Mouse (Mus musculus): ENCODE data around the gene Olfr983. TPM values are rescaled to one million over a fixed set of nuclear protein-coding genes. Genes with fewer than 3 reads are reported as not detected.

Gene Olfr983
- total and polyA plus RNA-seq, 3 experiments, result not detected

GRCm38 (mm10) chr9:40050138-40050537, 43.3 kb downstream of the Olfr983 start:
- no peak overlapping the region for H3K4me3 ChIP-seq (replicated peaks in 1 of 3; ENCODE audit: low read depth in 2 of 3, low read length in 2 of 3, poor library complexity in 1 of 3)
- no peak for DNase-seq (ENCODE audit: extremely low read depth)
- no peaks in the 10 kb centered on the region for H3K4me1 ChIP-seq (ENCODE audit: control insufficient read depth in 1 of 2, insufficient read depth in 2 of 2)
- H3K36me3 ChIP-seq (replicated peaks in 1 of 2; ENCODE audit: control insufficient read depth in 1 of 2, insufficient read depth in 1 of 2, low read length in 1 of 2), result no peaks in the 10 kb centered on the region
- H3K9ac ChIP-seq (ENCODE audit: insufficient read depth, low read depth), result no peak overlapping the region
- H3K27ac ChIP-seq (ENCODE audit: insufficient read depth, low read depth), result no peak overlapping the region
- no peaks in the 10 kb centered on the region for H3K9me3 ChIP-seq (replicated peaks; ENCODE audit: low read length)
- no peaks in the 10 kb centered on the region for H3K79me2 ChIP-seq (replicated peaks; ENCODE audit: control insufficient read depth, extremely low read depth, insufficient read depth, poor library complexity, severe bottlenecking)
- no peak overlapping the region for H3K4me2 ChIP-seq (ENCODE audit: insufficient read depth, low read depth, poor library complexity, severe bottlenecking)
- in situ Hi-C loops (cut with MboI; ENCODE audit: low pct_ligation_motif_present, low pct_unique_long_range_greater_than_20kb, low sequenced_read_pairs), result no loop called here
- dilution Hi-C loops (cut with MboI; ENCODE audit: extremely low pct_ligation_motif_present, extremely low pct_unique_long_range_greater_than_20kb, low sequenced_read_pairs), result no loop called here
- TF ChIP-seq MYC (IDR thresholded peaks at IDR 0.05; ENCODE audit: low read depth, low read length) (no peak), MEF2A (IDR thresholded peaks at IDR 0.05; ENCODE audit: borderline replicate concordance, low read depth, low read length) (no peak), IRF4 (IDR thresholded peaks at IDR 0.05; ENCODE audit: low read depth, low read length) (no peak), ZKSCAN1 (IDR thresholded peaks at IDR 0.05; ENCODE audit: borderline replicate concordance, low read depth, low read length) (no peak), SMC3 (IDR thresholded peaks at IDR 0.05; ENCODE audit: low read depth, low read length) (no peak), PAX5 (IDR thresholded peaks at IDR 0.05; ENCODE audit: low read length) (no peak), POLR2A (IDR thresholded peaks at IDR 0.05; ENCODE audit: low read depth, low read length) (no peak), POLR2AphosphoS2 (IDR thresholded peaks at IDR 0.05; ENCODE audit: low read depth, low read length) (no peak), CHD2 (IDR thresholded peaks at IDR 0.05; ENCODE audit: low read length) (no peak), SIN3A (IDR thresholded peaks at IDR 0.05; ENCODE audit: low read length) (no peak), TCF12 (IDR thresholded peaks at IDR 0.05; ENCODE audit: low read depth, low read length) (no peak), EP300 (IDR thresholded peaks at IDR 0.05; ENCODE audit: low read length) (no peak), GABPA (IDR thresholded peaks at IDR 0.05; ENCODE audit: insufficient replicate concordance, low read depth, low read length) (no peak), JUN (IDR thresholded peaks at IDR 0.05; ENCODE audit: insufficient read depth, low read depth, low read length) (no peak), MAX (IDR thresholded peaks at IDR 0.05; ENCODE audit: low read length) (no peak), NELFE (IDR thresholded peaks at IDR 0.05; ENCODE audit: low read depth, low read length) (no peak), ELF1 (IDR thresholded peaks at IDR 0.05; ENCODE audit: low read depth, low read length) (no peak), HCFC1 (IDR thresholded peaks at IDR 0.05; ENCODE audit: low read depth, low read length) (no peak), JUND (conservative IDR thresholded peaks at IDR 0.05; ENCODE audit: low read depth, low read length) (no peak), RAD21 (IDR thresholded peaks at IDR 0.05; ENCODE audit: low read depth, low read length) (no peak)
- H3K27me3 ChIP-seq (replicated peaks), result no peaks in the 10 kb centered on the region

Other genes with a start within 250 kb of the Olfr983 start
- not detected in 2 replicates for gene Olfr972, start 227.2 kb downstream of the Olfr983 start, total RNA-seq (2012; rRNA removed)
- not detected in 2 replicates for gene Olfr972, start 227.2 kb downstream of the Olfr983 start, total RNA-seq (2014; rRNA removed)
- gene Olfr972, start 227.2 kb downstream of the Olfr983 start, polyA plus RNA-seq (2012; ENCODE audit: insufficient read length, low read depth), result not detected in 2 replicates
- not detected in 2 replicates for gene Olfr229, start 186.3 kb downstream of the Olfr983 start, total RNA-seq (2012; rRNA removed)
- gene Olfr229, start 186.3 kb downstream of the Olfr983 start, total RNA-seq (2014; rRNA removed), result not detected in 2 replicates
- not detected in 2 replicates for gene Olfr229, start 186.3 kb downstream of the Olfr983 start, polyA plus RNA-seq (2012; ENCODE audit: insufficient read length, low read depth)
- gene Olfr974, start 156.1 kb downstream of the Olfr983 start, total RNA-seq (2012; rRNA removed), result not detected in 2 replicates
- gene Olfr974, start 156.1 kb downstream of the Olfr983 start, total RNA-seq (2014; rRNA removed), result not detected in 2 replicates
- not detected in 2 replicates for gene Olfr974, start 156.1 kb downstream of the Olfr983 start, polyA plus RNA-seq (2012; ENCODE audit: insufficient read length, low read depth)
- not detected in 2 replicates for gene Olfr975, start 141.5 kb downstream of the Olfr983 start, total RNA-seq (2012; rRNA removed)
- gene Olfr975, start 141.5 kb downstream of the Olfr983 start, total RNA-seq (2014; rRNA removed), result not detected in 2 replicates
- gene Olfr975, start 141.5 kb downstream of the Olfr983 start, polyA plus RNA-seq (2012; ENCODE audit: insufficient read length, low read depth), result not detected in 2 replicates
- gene Olfr976, start 132.5 kb downstream of the Olfr983 start, total RNA-seq (2012; rRNA removed), result not detected in 2 replicates
- gene Olfr976, start 132.5 kb downstream of the Olfr983 start, total RNA-seq (2014; rRNA removed), result not detected in 2 replicates
- gene Olfr976, start 132.5 kb downstream of the Olfr983 start, polyA plus RNA-seq (2012; ENCODE audit: insufficient read length, low read depth), result not detected in 2 replicates
- gene Olfr978, start 101.5 kb downstream of the Olfr983 start, total RNA-seq (2012; rRNA removed), result not detected in 2 replicates
- gene Olfr978, start 101.5 kb downstream of the Olfr983 start, total RNA-seq (2014; rRNA removed), result not detected in 2 replicates
- not detected in 2 replicates for gene Olfr978, start 101.5 kb downstream of the Olfr983 start, polyA plus RNA-seq (2012; ENCODE audit: insufficient read length, low read depth)
- not detected in 2 replicates for gene Olfr979, start 90.1 kb downstream of the Olfr983 start, total RNA-seq (2012; rRNA removed)
- gene Olfr979, start 90.1 kb downstream of the Olfr983 start, total RNA-seq (2014; rRNA removed), result not detected in 2 replicates
- gene Olfr979, start 90.1 kb downstream of the Olfr983 start, polyA plus RNA-seq (2012; ENCODE audit: insufficient read length, low read depth), result not detected in 2 replicates
- gene Olfr980, start 84.0 kb downstream of the Olfr983 start, total RNA-seq (2012; rRNA removed), result not detected in 2 replicates
- not detected in 2 replicates for gene Olfr980, start 84.0 kb downstream of the Olfr983 start, total RNA-seq (2014; rRNA removed)
- gene Olfr980, start 84.0 kb downstream of the Olfr983 start, polyA plus RNA-seq (2012; ENCODE audit: insufficient read length, low read depth), result not detected in 2 replicates
- not detected in 2 replicates for gene Olfr981, start 72.1 kb downstream of the Olfr983 start, total RNA-seq (2012; rRNA removed)
- gene Olfr981, start 72.1 kb downstream of the Olfr983 start, total RNA-seq (2014; rRNA removed), result not detected in 2 replicates
- not detected in 2 replicates for gene Olfr981, start 72.1 kb downstream of the Olfr983 start, polyA plus RNA-seq (2012; ENCODE audit: insufficient read length, low read depth)
- not detected in 2 replicates for gene Olfr982, start 19.8 kb downstream of the Olfr983 start, total RNA-seq (2012; rRNA removed)
- gene Olfr982, start 19.8 kb downstream of the Olfr983 start, total RNA-seq (2014; rRNA removed), result not detected in 2 replicates
- gene Olfr982, start 19.8 kb downstream of the Olfr983 start, polyA plus RNA-seq (2012; ENCODE audit: insufficient read length, low read depth), result 0.09 TPM in 1 of 2 replicates, not detected in the other
- not detected in 2 replicates for gene Olfr984, start 20.6 kb upstream of the Olfr983 start, total RNA-seq (2012; rRNA removed)
- gene Olfr984, start 20.6 kb upstream of the Olfr983 start, total RNA-seq (2014; rRNA removed), result not detected in 2 replicates
- gene Olfr984, start 20.6 kb upstream of the Olfr983 start, polyA plus RNA-seq (2012; ENCODE audit: insufficient read length, low read depth), result not detected in 2 replicates
- not detected in 2 replicates for gene Olfr985, start 36.6 kb upstream of the Olfr983 start, total RNA-seq (2012; rRNA removed)
- gene Olfr985, start 36.6 kb upstream of the Olfr983 start, total RNA-seq (2014; rRNA removed), result not detected in 2 replicates
- not detected in 2 replicates for gene Olfr985, start 36.6 kb upstream of the Olfr983 start, polyA plus RNA-seq (2012; ENCODE audit: insufficient read length, low read depth)
- not detected in 2 replicates for gene Tmem225, start 54.5 kb upstream of the Olfr983 start, total RNA-seq (2012; rRNA removed)
- gene Tmem225, start 54.5 kb upstream of the Olfr983 start, total RNA-seq (2014; rRNA removed), result not detected in 2 replicates
- not detected in 2 replicates for gene Tmem225, start 54.5 kb upstream of the Olfr983 start, polyA plus RNA-seq (2012; ENCODE audit: insufficient read length, low read depth)
- 0.04 and 0.08 TPM in 2 replicates for gene Olfr986, start 87.3 kb upstream of the Olfr983 start, total RNA-seq (2012; rRNA removed)
- not detected in 2 replicates for gene Olfr986, start 87.3 kb upstream of the Olfr983 start, total RNA-seq (2014; rRNA removed)
- 0.08 TPM in 1 of 2 replicates, not detected in the other for gene Olfr986, start 87.3 kb upstream of the Olfr983 start, polyA plus RNA-seq (2012; ENCODE audit: insufficient read length, low read depth)
- 3.7 and 3.9 TPM in 2 replicates for gene Zfp202, start 98.7 kb upstream of the Olfr983 start, total RNA-seq (2012; rRNA removed)
- 3.9 and 4.2 TPM in 2 replicates for gene Zfp202, start 98.7 kb upstream of the Olfr983 start, total RNA-seq (2014; rRNA removed)
- gene Zfp202, start 98.7 kb upstream of the Olfr983 start, polyA plus RNA-seq (2012; ENCODE audit: insufficient read length, low read depth), result 3.5 and 4.2 TPM in 2 replicates
- 0.34 and 0.50 TPM in 2 replicates for gene Scn3b, start 175.6 kb upstream of the Olfr983 start, total RNA-seq (2012; rRNA removed)
- 0.07 and 0.08 TPM in 2 replicates for gene Scn3b, start 175.6 kb upstream of the Olfr983 start, total RNA-seq (2014; rRNA removed)
- not detected in 2 replicates for gene Scn3b, start 175.6 kb upstream of the Olfr983 start, polyA plus RNA-seq (2012; ENCODE audit: insufficient read length, low read depth)